Mouse (Mus musculus) large intestine, adult 2 months (tissue): ENCODE measurements around the gene Thada. TPM values are rescaled to one million over a fixed set of nuclear protein-coding genes. Genes with fewer than 3 reads are reported as not detected.

ENCODE experiments used
- DNase-seq: peaks from one replicate; pipeline ENCODE4 v3.0.0-alpha.2; 2012; ENCODE audit warnings: low read depth, low spot score
- WGBS: fragments of 180-500 bp; shearing (Covaris S2); methylation state at CpG from one replicate; pipeline ENCODE4 v1.1.7; 2018; 5-methylcytosine and 5-hydroxymethylcytosine counted together
- polyA plus RNA-seq: library from polyadenylated mRNA; depleted of rRNA; stranded (reverse); fragments of >200 nt; gene quantifications from 2 replicates; pipeline ENCODE4 v1.2.3, GENCODE M21; 2012; rRNA removed

The Thada gene
- polyA plus RNA-seq, 1 experiment: 4.4 TPM

DNA sequence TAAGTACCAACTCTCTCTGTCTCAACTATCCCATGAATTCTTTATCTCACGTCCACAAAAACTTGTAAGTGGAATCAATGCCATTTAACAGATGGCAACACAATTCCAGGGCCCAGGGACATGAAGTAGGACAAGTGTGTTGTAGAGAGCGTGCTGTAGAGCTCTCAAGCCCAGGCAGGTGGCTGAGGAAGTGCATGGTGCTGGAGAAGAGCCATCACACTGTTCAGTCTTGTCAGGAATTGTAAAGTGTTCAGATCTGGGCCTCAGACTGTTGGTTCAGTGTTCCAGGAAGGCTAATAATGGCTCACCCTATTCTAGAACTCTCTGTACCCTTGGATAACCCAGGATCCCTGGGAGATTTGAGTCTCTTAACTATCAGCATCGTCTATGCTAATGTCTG lies 321.9 kb downstream of the Thada start:
- no peak for DNase-seq
- WGBS: 92% methylated on average over 3 of the region's 3 CpGs

DNA sequence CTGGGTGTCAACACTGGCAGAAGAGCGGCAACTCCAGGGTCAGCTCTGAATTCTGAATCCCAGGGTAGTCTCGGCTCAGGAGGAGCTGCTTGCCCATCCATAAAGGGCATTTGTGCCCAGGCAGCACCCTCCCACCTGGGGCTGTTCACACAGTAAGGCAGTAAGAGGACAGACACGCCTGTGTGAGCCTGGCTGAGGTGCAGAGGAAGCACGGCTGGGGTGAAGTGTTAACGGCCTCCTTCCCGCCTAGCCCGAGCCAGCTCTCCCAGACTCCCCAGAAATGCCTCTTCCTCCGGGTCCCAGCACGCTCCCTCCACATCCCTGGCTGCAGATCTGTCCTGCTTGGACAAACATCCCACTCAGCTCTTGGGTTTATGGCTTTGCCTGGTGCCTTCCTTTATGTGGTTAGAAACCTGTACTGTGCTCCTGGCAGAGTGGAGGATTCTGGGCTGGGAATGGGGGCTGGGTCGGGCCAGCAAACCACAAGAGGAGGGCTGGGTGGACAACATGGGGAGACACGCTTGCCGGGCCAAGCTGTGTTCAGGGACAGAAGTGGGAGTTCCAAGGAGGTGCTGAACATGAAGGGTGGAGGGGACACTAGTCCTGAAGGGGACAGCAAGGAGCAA lies 322.7 kb downstream of the Thada start:
- 17% methylated on average over 12 of the region's 12 CpGs for WGBS
- DNase-seq: no peak

DNA sequence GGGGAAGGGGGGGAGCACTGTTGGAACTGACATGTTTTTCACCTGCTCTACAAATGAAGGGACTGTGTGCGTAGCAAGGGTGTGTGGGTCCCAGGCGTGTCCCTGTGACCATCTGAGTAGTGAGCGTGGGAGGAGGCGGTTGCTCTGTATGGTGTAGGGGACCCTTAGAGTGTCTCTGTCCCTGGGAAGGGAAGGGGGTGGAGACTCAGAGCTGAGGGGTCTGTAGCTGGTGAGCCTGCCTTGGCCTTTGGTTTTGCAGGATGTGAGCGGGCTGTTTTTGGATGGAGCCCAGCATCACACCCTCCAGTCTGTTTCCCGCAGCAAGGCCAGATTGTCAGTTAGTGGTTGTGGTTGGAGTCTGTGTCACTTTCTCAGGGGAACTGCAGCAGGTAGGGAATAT lies 324.3 kb downstream of the Thada start:
- DNase-seq: no peak
- whole genome bisulfite sequencing: 46% methylated on average over 6 of the region's 6 CpGs

DNA sequence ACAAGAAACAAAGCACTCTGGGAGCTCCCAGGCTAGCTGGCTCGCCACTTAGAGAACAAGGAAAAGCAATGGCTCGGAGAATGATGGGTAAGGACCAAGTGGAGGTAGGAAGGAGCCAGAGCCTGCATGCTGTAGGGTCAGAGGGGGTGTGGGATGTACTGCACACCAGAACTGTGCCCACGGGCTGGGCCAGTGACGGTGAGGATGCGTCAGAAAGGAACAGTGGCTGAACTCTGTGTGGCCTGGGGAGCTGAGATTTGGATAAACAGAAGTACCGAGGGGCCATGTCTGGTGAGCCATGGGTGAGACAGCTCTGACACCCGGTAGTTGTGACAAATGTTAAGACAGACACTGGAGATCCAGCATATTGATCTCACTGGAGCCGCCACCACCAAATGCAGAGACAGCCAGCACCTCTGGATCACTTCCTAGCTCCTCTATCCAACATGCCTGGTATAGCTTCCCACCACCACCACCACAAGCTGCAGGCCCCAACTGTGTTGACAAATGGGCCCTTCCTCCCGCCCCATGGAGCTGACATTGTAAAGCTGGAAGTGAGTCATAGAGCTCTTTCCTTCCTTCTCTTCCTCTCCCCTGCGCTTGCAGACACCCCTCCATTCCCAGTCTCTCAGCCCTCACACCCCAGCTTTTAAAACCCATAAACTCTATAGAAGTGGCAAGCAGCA lies 325.0 kb downstream of the Thada start:
- WGBS: 34% methylated on average over 10 of the region's 10 CpGs
- DNase-seq: no peak

Other genes starting within 250 kb of the Thada start
- 2.3 and 4.0 TPM in 2 replicates for gene Plekhh2, start 45.7 kb upstream of the Thada start, polyA plus RNA-seq
- gene Dync2li1, start 160.3 kb upstream of the Thada start, polyA plus RNA-seq: 0.99 and 1.1 TPM in 2 replicates
- 79.2 and 208 TPM in 2 replicates for gene Abcg8, start 210.1 kb upstream of the Thada start, polyA plus RNA-seq
- gene Abcg5, start 216.8 kb upstream of the Thada start, polyA plus RNA-seq: 112 and 255 TPM in 2 replicates